Mouse (Mus musculus): ENCODE data around the gene Eps15.

GRCm38 (mm10) chr4:109394314-109395074 lies 114.4 kb downstream of the Eps15 start:
- TF ChIP-seq CTCF (IDR thresholded peaks at IDR 0.05; ENCODE audit: borderline replicate concordance, extremely low read depth, insufficient read depth, insufficient read length): no peak
- no peak for TF ChIP-seq POLR2A (IDR thresholded peaks at IDR 0.05; ENCODE audit: borderline replicate concordance, extremely low read depth, insufficient read depth, insufficient read length, poor library complexity, severe bottlenecking)
